In the genomic region with DNA sequence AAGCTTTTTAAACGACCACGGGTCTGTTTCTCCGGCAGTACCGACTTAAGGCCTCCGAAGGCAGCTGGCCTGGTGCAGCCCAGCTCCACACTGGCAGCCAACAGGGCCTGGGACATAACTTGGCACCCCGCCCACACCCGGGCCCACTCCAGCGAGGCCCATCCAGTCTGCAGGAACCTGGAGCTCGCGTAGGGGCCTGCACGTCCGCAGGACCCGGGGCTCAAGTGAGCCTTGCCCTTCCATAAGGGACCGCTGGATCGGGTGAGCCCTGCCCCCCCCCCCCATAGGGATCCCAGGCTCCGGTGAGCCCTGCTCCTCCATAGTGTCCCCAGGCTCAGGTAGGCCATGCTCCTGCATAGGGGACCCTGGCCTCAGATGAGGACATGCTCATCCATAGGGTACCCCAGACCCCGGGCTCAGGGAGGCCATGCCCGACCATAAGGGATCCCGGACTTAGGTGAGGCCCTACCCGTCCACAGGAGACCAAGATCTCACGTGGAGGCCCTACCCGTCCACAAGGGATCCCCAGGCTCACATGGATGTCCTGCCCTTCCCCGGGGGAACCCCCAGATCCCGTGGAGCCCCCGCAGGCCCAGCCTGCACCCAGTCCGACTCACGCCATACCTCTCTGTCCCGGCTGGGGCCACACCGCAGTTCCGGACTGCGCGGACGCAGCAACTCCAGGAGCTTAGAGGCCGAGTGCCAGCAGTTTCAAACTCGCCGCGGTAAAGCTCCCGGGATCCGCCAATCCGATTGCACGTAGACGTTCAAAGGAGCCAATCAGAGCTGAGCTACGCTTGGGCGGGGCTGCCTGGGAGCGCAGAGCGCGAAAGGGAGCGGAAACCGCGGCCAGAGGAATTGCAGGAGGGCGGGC, we compare ENCODE assay signal across 7 mouse cellular contexts. TPM values are rescaled to one million over a fixed set of nuclear protein-coding genes. Genes with fewer than 3 reads are reported as not detected.
DNase-seq lines count a peak whose midpoint lies in the region; ATAC-seq lines count a peak whose summit lies in the region.

A gene (minus strand): TSS at position 727 of the 874 bp plus-strand sequence.

- H3K4me2 ChIP-seq in embryonic facial prominence, embryonic 11.5 days (ENCODE audit: low read depth, low read length) = peak within 1 kb of the TSS; percentile 64
- H3K4me2 ChIP-seq in midbrain, embryonic 13.5 days (replicated peaks) = peak within 1 kb of the TSS; percentile 94

- ATAC-seq in embryonic facial prominence, embryonic 11.5 days (replicated peaks; ENCODE audit: insufficient number of reproducible peaks, low FRiP score, low TSS enrichment, low read depth) = peak; percentile 93
- ATAC-seq in granulocyte monocyte progenitor cell, adult 5-6 weeks (replicated peaks; ENCODE audit: poor library complexity, severe bottlenecking) = peak; percentile 89
- peak; percentile 94 for ATAC-seq in midbrain, embryonic 13.5 days

- H3K4me3 ChIP-seq in embryonic facial prominence, embryonic 11.5 days (ENCODE audit: low read depth, low read length) = peak within 1 kb of the TSS; percentile 84
- peak within 1 kb of the TSS; percentile 83 for H3K4me3 ChIP-seq in limb, embryonic 10.5 days
- peak within 1 kb of the TSS; percentile 68 for H3K4me3 ChIP-seq in midbrain, embryonic 13.5 days (replicated peaks)

- DNase-seq in adrenal gland, postnatal 10 days = peak; percentile 98
- peak; percentile 99 for DNase-seq in embryonic facial prominence, embryonic 11.5 days (ENCODE audit: low spot score)
- peak; percentile 95 for DNase-seq in kidney, adult 11 months
- peak; percentile 97 for DNase-seq in limb, embryonic 10.5 days (ENCODE audit: low spot score)
- peak; percentile 93 for DNase-seq in spleen, adult 12 weeks (ENCODE audit: low spot score)

- H3K9ac ChIP-seq in embryonic facial prominence, embryonic 11.5 days (replicated peaks; ENCODE audit: low read length) = peak within 1 kb of the TSS; percentile 95
- H3K9ac ChIP-seq in midbrain, embryonic 13.5 days (replicated peaks) = peak within 1 kb of the TSS; percentile 72

- H3K9me3 ChIP-seq in embryonic facial prominence, embryonic 11.5 days (replicated peaks; ENCODE audit: control insufficient read depth, low read length) = no peaks in the 10 kb centered on the region
- H3K9me3 ChIP-seq in limb, embryonic 10.5 days (replicated peaks) = no peaks in the 10 kb centered on the region; the same call in 1 of the 2 replicates
- no peaks in the 10 kb centered on the region for H3K9me3 ChIP-seq in midbrain, embryonic 13.5 days

- H3K4me1 ChIP-seq in embryonic facial prominence, embryonic 11.5 days (ENCODE audit: control insufficient read depth, insufficient read depth, low read length) = no peaks in the 10 kb centered on the region; the same call in 1 of the 2 replicates
- peaks cover 37% of the 10 kb centered on the region for H3K4me1 ChIP-seq in limb, embryonic 10.5 days
- peaks cover 36% of the 10 kb centered on the region for H3K4me1 ChIP-seq in midbrain, embryonic 13.5 days (replicated peaks)

- no peaks in the 10 kb centered on the region; the same call in 1 of the 2 replicates for H3K36me3 ChIP-seq in embryonic facial prominence, embryonic 11.5 days (replicated peaks; ENCODE audit: control insufficient read depth, insufficient read depth, low read depth, low read length)
- H3K36me3 ChIP-seq in limb, embryonic 10.5 days = peaks cover 37% of the 10 kb centered on the region
- no peaks in the 10 kb centered on the region for H3K36me3 ChIP-seq in midbrain, embryonic 13.5 days

- WGBS in embryonic facial prominence, embryonic 11.5 days = under 1% methylated on average over 51 of the region's 51 CpGs
- WGBS in limb, embryonic 10.5 days = under 1% methylated on average over 51 of the region's 51 CpGs
- WGBS in midbrain, embryonic 13.5 days = under 1% methylated on average over 51 of the region's 51 CpGs

- no peaks in the 10 kb centered on the region for H3K27me3 ChIP-seq in embryonic facial prominence, embryonic 11.5 days (ENCODE audit: control insufficient read depth, insufficient read depth, low read length)
- H3K27me3 ChIP-seq in limb, embryonic 10.5 days (ENCODE audit: low read depth, poor library complexity, severe bottlenecking) = no peaks in the 10 kb centered on the region
- no peaks in the 10 kb centered on the region for H3K27me3 ChIP-seq in midbrain, embryonic 13.5 days

- H3K27ac ChIP-seq in embryonic facial prominence, embryonic 11.5 days (replicated peaks; ENCODE audit: low read depth, low read length) = peak within 1 kb of the TSS; percentile 76
- peak within 1 kb of the TSS; percentile 96 for H3K27ac ChIP-seq in limb, embryonic 10.5 days
- peak within 1 kb of the TSS; percentile 39 for H3K27ac ChIP-seq in midbrain, embryonic 13.5 days

RNA-seq across cellular contexts. Expression of the gene that starts here (rescaled TPM):
- 10 to 100 TPM; 48.5 to 50.1 TPM for total RNA-seq in adrenal gland, postnatal 10 days (2021)
- polyA plus RNA-seq in embryonic facial prominence, embryonic 11.5 days (2014; fragmentation: Nextera tagmentation; extraction: Ambion mirVana) = 507 and 508 TPM in 2 replicates
- total RNA-seq in granulocyte monocyte progenitor cell, adult 5-6 weeks (2014; fragmentation: Nextera tagmentation) = 82.5 and 104 TPM in 2 replicates
- 302 and 371 TPM in 2 replicates for total RNA-seq in granulocyte monocyte progenitor cell, adult 5-6 weeks (2017)
- polyA plus RNA-seq in limb, embryonic 10.5 days (2016; fragmentation: Nextera tagmentation; extraction: Ambion mirVana) = 546 and 560 TPM in 2 replicates
- polyA plus RNA-seq in midbrain, embryonic 13.5 days (2015; fragmentation: Nextera tagmentation; extraction: Ambion mirVana) = 149 and 181 TPM in 2 replicates

Comparison
In these comparisons a context has a peak if more than half of its experiments do, and no peak if none do; other contexts are left out.
1. Peak in every context shown above with its lines: DNase-seq, ATAC-seq, H3K4me3 ChIP-seq and H3K27ac ChIP-seq.
2. H3K27ac ChIP-seq: peak in every context shown above with its lines; median percentile 96 in limb, embryonic 10.5 days; 76 in embryonic facial prominence, embryonic 11.5 days; 39 in midbrain, embryonic 13.5 days.